Mouse (Mus musculus) adrenal gland, adult 18-20 months (tissue): Measurements from ENCODE around the gene 4930402H24Rik. TPM values are rescaled to one million over a fixed set of nuclear protein-coding genes. Genes with fewer than 3 reads are reported as not detected.

Source experiments
- DNase-seq, 2 experiments: peaks; one replicate each; pipeline ENCODE4 v3.0.0; 2021 to 2022; ENCODE audit warnings: low spot score in 2 of 2
- total RNA-seq, 2 experiments: library from RNA; stranded (reverse); gene quantifications; 1 replicate in 1 of 2; 2 replicates in 1 of 2; pipeline ENCODE4 v1.2.3; 2021

Gene 4930402H24Rik
- total RNA-seq, 2 experiments from 2014 or later, result 29.5 to 47.8 TPM

- DNase-seq, result no peak
Observed at GRCm38 (mm10) chr2:130679154-130679553, 227.1 kb downstream of the 4930402H24Rik start.

DNA sequence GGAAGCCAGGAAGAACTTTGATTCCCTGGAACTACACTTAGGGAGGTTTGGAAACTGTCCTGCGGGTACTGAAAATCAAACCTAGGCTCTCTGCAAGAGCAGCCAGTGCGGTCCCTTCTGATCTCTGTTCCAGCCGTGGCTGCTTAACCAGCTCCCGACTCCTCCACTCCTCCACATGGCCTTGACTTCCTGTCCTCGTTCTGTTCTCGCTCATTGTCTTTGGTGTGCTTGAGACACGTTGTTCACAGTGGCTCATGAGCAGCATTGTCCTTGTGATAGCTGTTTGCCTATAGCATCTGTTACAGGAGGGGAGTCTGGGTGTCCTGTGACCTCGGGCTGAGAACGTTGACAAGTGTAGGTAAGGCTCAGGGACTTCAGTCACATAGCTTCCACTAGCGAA is 229.0 kb downstream of the 4930402H24Rik start:
- DNase-seq, result no peak

DNA sequence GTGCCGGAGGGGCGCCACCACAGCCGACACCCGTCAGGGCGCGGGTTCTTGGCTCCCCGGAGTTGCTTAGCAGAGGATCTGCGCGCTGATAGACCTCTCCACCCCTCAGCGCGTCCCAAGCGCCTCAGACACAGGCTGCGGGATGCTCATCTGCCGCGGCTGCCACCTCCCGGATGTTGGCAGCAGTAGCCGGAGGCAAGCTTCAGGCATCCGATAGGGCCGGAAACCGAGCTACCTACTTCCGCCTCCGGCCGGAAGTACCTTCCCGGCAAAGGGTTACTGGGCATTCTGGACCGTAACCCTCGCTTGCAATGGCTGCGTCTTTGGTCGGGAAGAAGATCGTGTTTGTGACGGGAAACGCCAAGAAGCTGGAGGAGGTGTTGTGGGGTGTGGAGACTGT is 238.6 kb downstream of the 4930402H24Rik start, which contains the start of gene Itpa:
Itpa (plus strand) TSS at position 52 of the 400 bp plus-strand sequence.
- DNase-seq, result peak; percentile 70 to 77

DNA sequence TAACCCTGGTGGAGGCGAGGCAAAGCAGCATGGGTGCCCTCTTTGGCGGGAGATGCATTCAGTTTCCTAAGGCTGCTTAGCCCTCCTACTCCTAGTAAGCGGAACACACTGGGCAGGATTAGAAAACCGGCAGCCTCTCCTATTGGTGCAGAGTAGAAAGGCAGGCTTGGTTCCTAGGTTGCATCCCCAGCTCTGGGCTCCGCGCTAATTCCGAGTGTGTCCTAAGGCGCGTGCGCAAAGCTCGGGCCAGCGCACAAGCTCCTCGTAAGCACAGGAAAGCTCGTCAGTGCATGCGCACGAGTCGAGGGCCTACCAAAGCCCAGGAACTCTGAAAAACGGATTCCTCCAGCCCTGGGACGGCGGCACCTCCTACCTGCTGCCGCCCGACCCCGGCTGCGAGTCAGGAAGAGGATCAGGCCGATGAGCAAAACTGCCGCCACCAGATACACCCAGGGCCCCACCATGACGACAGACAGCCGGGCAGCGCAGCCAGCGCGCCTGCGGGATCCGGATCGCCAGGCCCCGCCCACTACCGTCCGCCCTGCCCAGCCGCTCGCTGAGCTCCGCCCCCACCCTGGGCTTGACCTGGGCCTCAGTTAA is 242.0 kb downstream of the 4930402H24Rik start, which contains the start of gene Ddrgk1:
Ddrgk1 (minus strand) TSS at position 558 of the 600 bp plus-strand sequence.
- peak; percentile 88 to 91 for DNase-seq

DNA sequence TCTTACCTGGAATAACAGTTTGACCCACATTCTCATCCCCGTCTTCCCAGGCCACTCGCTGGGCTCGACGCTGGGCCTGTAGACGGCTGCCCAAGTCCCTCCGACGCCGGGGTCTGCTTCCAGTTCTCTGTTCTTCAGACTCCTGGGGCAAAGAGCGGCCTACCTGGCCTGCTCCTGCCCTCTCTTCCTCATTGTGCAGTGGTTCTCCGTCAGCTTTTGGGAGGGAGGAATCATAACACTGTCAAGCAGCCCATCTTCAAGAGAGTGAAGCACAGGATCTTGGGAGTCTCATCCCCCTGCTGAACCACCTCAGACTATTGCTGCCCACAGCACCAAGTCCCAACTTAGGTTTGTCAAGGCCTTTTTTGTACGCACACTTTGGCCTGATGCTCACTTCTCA is 242.9 kb downstream of the 4930402H24Rik start:
- DNase-seq, result no peak

- no peak for DNase-seq
Observed at GRCm38 (mm10) chr2:130658530-130658929, 247.7 kb downstream of the 4930402H24Rik start.

DNA sequence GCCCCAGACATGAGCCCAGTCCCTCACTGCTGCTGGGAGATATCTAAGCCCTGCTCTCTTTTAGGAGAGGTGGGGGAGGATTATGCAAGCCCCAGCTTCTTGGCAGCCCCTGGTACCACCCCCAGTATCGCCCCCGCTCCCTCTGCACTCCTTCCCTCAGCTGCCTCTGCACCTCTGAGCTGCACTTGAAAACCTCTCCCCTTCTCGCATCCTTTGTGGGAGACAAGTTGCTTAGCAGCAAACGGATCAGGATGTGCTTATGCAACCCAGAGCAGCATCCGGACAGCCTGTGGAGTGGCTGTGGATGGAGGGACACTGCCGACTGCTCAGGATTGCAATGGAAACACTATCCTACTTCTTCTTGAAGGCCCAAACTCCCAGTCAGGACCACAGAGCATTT is 248.7 kb downstream of the 4930402H24Rik start:
- no peak for DNase-seq

DNA sequence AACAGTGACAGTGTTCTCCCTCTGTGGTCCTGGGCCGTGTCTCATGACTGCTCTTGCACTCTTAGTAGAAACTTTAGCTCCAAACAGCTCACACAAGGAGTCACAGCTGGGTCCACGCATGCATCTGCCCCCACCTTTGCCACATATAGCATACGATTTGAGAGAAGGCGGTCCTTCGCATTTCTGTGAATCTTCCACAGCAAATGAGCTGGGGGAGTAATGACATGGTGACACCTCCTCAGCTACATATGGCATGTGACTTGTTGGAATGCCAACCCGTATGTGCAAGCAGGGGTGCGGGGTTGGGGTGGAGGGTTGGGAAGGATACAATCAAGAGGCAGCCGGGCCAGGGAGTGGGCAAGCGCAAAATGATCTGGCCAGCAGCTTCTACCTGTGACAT is 249.7 kb downstream of the 4930402H24Rik start:
- DNase-seq, result no peak

Other genes with a start within 250 kb of the 4930402H24Rik start
- 100 to 1,000 TPM; 219 to 239 TPM for gene Ddrgk1, start 241.7 kb downstream of the 4930402H24Rik start, total RNA-seq
- 10 to 100 TPM; 27.3 to 27.4 TPM for gene Itpa, start 238.8 kb downstream of the 4930402H24Rik start, total RNA-seq
- gene Slc4a11, start 208.9 kb downstream of the 4930402H24Rik start, total RNA-seq, result 1 to 10 TPM; 2.0 to 5.3 TPM
- 10 to 100 TPM; 24.0 to 32.1 TPM for gene Atrn, start 89 bp upstream of the 4930402H24Rik start, total RNA-seq
- 1 to 10 TPM; 4.8 to 6.0 TPM for gene Gfra4, start 136.7 kb upstream of the 4930402H24Rik start, total RNA-seq
- gene Adam33, start 157.4 kb upstream of the 4930402H24Rik start, total RNA-seq, result 1 to 10 TPM; 2.2 to 4.8 TPM
- 1 to 10 TPM; 5.3 to 5.8 TPM for gene Siglec1, start 180.4 kb upstream of the 4930402H24Rik start, total RNA-seq
- 10 to 100 TPM in 1 of 2 experiments, 1 to 10 TPM in 1; 8.4 to 11.1 TPM for gene Hspa12b, start 220.9 kb upstream of the 4930402H24Rik start, total RNA-seq
- gene Gm11037, start 227.1 kb upstream of the 4930402H24Rik start, total RNA-seq, result not detected